10 mouse cellular contexts compared by ENCODE assay signal in genomic region chr7:131598483-131598824, GRCm38 (mm10). TPM values are rescaled to one million over a fixed set of nuclear protein-coding genes. Genes with fewer than 3 reads are reported as not detected.
DNase-seq lines count a peak whose midpoint lies in the region; ATAC-seq lines count a peak whose summit lies in the region.
"Had no signal": no experiment of that assay in that cellular context is flagged by ENCODE, and none has a peak within 500 bp of the region (broad histone marks: within the 10 kb centered on the region; RNA-seq: fewer than 3 reads in every experiment).

No protein-coding gene starts in this region.

- intact Hi-C loops in gastrocnemius, postnatal 14 days (cut with DNase I; ENCODE audit: low total_unique reads): no loop called here

- no peak for ATAC-seq in heart, embryonic 13.5 days (ENCODE audit: extremely low read depth, insufficient number of reproducible peaks, low FRiP score, low TSS enrichment)
- ATAC-seq in forebrain, embryonic 11.5 days (replicated peaks; ENCODE audit: low FRiP score): peak; percentile 44
- ATAC-seq in midbrain, embryonic 16.5 days: no peak; the same call in 1 of the 2 replicates

- 0 out of 2 replicates have a peak overlapping the region, but pooled peaks have one; percentile 9 for H3K4me2 ChIP-seq in heart, embryonic 13.5 days
- H3K4me2 ChIP-seq in forebrain, embryonic 11.5 days (ENCODE audit: low read depth, low read length, severe bottlenecking): peak overlapping the region; percentile 27; the same call in 1 of the 2 replicates
- peak overlapping the region; percentile 32 for H3K4me2 ChIP-seq in midbrain, embryonic 16.5 days (ENCODE audit: low read length)

- WGBS in heart, embryonic 13.5 days: 9% methylated on average over 5 of the region's 5 CpGs
- 2% methylated on average over 5 of the region's 5 CpGs for WGBS in forebrain, embryonic 11.5 days
- WGBS in midbrain, embryonic 16.5 days: 3% methylated on average over 5 of the region's 5 CpGs

- H3K4me1 ChIP-seq in heart, embryonic 13.5 days: peaks cover 7% of the 10 kb centered on the region; the same call in 1 of the 2 replicates
- peaks cover 17% of the 10 kb centered on the region for H3K4me1 ChIP-seq in forebrain, embryonic 11.5 days (replicated peaks; ENCODE audit: control insufficient read depth, insufficient read depth, low read length)
- H3K4me1 ChIP-seq in midbrain, embryonic 16.5 days (ENCODE audit: control insufficient read depth, insufficient read depth, low read length): peaks cover 18% of the 10 kb centered on the region

- H3K9ac ChIP-seq in heart, embryonic 13.5 days: no peak overlapping the region
- peak overlapping the region; percentile 32 for H3K9ac ChIP-seq in forebrain, embryonic 11.5 days (ENCODE audit: low read length)
- peak overlapping the region; percentile 39; the same call in 1 of the 2 replicates for H3K9ac ChIP-seq in midbrain, embryonic 16.5 days (ENCODE audit: low read depth, low read length)

- no peaks in the 10 kb centered on the region for H3K9me3 ChIP-seq in heart, embryonic 13.5 days
- H3K9me3 ChIP-seq in forebrain, embryonic 11.5 days (ENCODE audit: control insufficient read depth, low read length): no peaks in the 10 kb centered on the region
- H3K9me3 ChIP-seq in midbrain, embryonic 16.5 days (replicated peaks; ENCODE audit: control insufficient read depth, low read length, poor library complexity, severe bottlenecking): no peaks in the 10 kb centered on the region

- no peaks in the 10 kb centered on the region for H3K36me3 ChIP-seq in heart, embryonic 13.5 days
- no peaks in the 10 kb centered on the region for H3K36me3 ChIP-seq in forebrain, embryonic 11.5 days (ENCODE audit: control insufficient read depth, insufficient read depth, low read length)
- no peaks in the 10 kb centered on the region for H3K36me3 ChIP-seq in midbrain, embryonic 16.5 days (ENCODE audit: control insufficient read depth, insufficient read depth, low read length)
- H3K36me3 ChIP-seq: G1E had no signal

- DNase-seq in heart, adult 11 months: no peak
- peak; percentile 18 for DNase-seq in NIH3T3 (ENCODE audit: low read depth)
- peak; percentile 83 for DNase-seq in forebrain, embryonic 11.5 days (ENCODE audit: low spot score)
- DNase-seq in layer of hippocampus, postnatal 10 days (ENCODE audit: low spot score in 2 of 2): peak; percentile 36 to 52
- no peak for DNase-seq in spleen, postnatal 14 days (ENCODE audit: low spot score in 2 of 2)
- no peak for DNase-seq in gastrocnemius, postnatal 14 days

- peaks cover 36% of the 10 kb centered on the region for H3K27me3 ChIP-seq in heart, embryonic 13.5 days (replicated peaks)
- peaks cover 33% of the 10 kb centered on the region for H3K27me3 ChIP-seq in forebrain, embryonic 11.5 days (ENCODE audit: control insufficient read depth, insufficient read depth, low read length)
- H3K27me3 ChIP-seq in midbrain, embryonic 16.5 days (ENCODE audit: control insufficient read depth, insufficient read depth, low read depth, low read length): peaks cover 19% of the 10 kb centered on the region

- no peak overlapping the region for H3K27ac ChIP-seq in heart, embryonic 13.5 days (replicated peaks)
- no peak overlapping the region for H3K27ac ChIP-seq in forebrain, embryonic 11.5 days (ENCODE audit: low read depth, low read length)
- H3K27ac ChIP-seq in midbrain, embryonic 16.5 days (ENCODE audit: low read length): no peak overlapping the region

- no peak overlapping the region for H3K4me3 ChIP-seq in heart, embryonic 13.5 days
- H3K4me3 ChIP-seq in forebrain, embryonic 11.5 days (ENCODE audit: low read depth, low read length): no peak overlapping the region
- no peak overlapping the region for H3K4me3 ChIP-seq in midbrain, embryonic 16.5 days (ENCODE audit: low read depth, low read length)

RNA-seq across cellular contexts. Expression of gene Bub3, which starts 38.4 kb away (rescaled TPM):
- polyA plus RNA-seq in heart, embryonic 13.5 days (2015; fragmentation: Nextera tagmentation; extraction: Ambion mirVana): 130 and 143 TPM in 2 replicates
- polyA plus RNA-seq in forebrain, embryonic 11.5 days (2014; fragmentation: Nextera tagmentation; extraction: Ambion mirVana): 256 and 281 TPM in 2 replicates
- 10 to 100 TPM; 56.4 to 57.0 TPM for total RNA-seq in layer of hippocampus, postnatal 10 days (2021)
- 146 and 160 TPM in 2 replicates for polyA plus RNA-seq in midbrain, embryonic 16.5 days (2015; fragmentation: Nextera tagmentation; extraction: Ambion mirVana)
- 10 to 100 TPM; 31.4 to 32.3 TPM for total RNA-seq in gastrocnemius, postnatal 14 days (2021)

RNA-seq across cellular contexts. Expression of gene Hmx2, which starts 49.9 kb away (rescaled TPM):
- not detected in 2 replicates for polyA plus RNA-seq in heart, embryonic 13.5 days (2015; fragmentation: Nextera tagmentation; extraction: Ambion mirVana)
- 0.61 and 0.68 TPM in 2 replicates for polyA plus RNA-seq in forebrain, embryonic 11.5 days (2014; fragmentation: Nextera tagmentation; extraction: Ambion mirVana)
- not detected for total RNA-seq in layer of hippocampus, postnatal 10 days (2021)
- polyA plus RNA-seq in midbrain, embryonic 16.5 days (2015; fragmentation: Nextera tagmentation; extraction: Ambion mirVana): 0.57 and 1.7 TPM in 2 replicates
- total RNA-seq in gastrocnemius, postnatal 14 days (2021): not detected
- polyA plus RNA-seq: heart, embryonic 16.5 days had no signal

RNA-seq across cellular contexts. Expression of gene Hmx3, which starts 55.8 kb away (rescaled TPM):
- not detected in 2 replicates for polyA plus RNA-seq in heart, embryonic 13.5 days (2015; fragmentation: Nextera tagmentation; extraction: Ambion mirVana)
- polyA plus RNA-seq in forebrain, embryonic 11.5 days (2014; fragmentation: Nextera tagmentation; extraction: Ambion mirVana): 0.29 and 0.31 TPM in 2 replicates
- not detected for total RNA-seq in layer of hippocampus, postnatal 10 days (2021)
- 0.20 and 0.85 TPM in 2 replicates for polyA plus RNA-seq in midbrain, embryonic 16.5 days (2015; fragmentation: Nextera tagmentation; extraction: Ambion mirVana)
- total RNA-seq in gastrocnemius, postnatal 14 days (2021): not detected
- total RNA-seq: G1E had no signal
- polyA plus RNA-seq: G1E had no signal

Comparison
In these comparisons a context has a peak if more than half of its experiments do, and no peak if none do; other contexts are left out.
1. DNase-seq: peak in NIH3T3 (single experiment), forebrain, embryonic 11.5 days (single experiment) and layer of hippocampus, postnatal 10 days (2 of 2); none in heart, adult 11 months (single experiment), spleen, postnatal 14 days (0 of 2) and gastrocnemius, postnatal 14 days (single experiment).
2. Peak in every context shown above with its lines, with median percentiles within 50 percentile points of each other: H3K4me2 ChIP-seq.